Mouse (Mus musculus): ENCODE results near the gene Rpp14.

Rpp14 gene

DNA sequence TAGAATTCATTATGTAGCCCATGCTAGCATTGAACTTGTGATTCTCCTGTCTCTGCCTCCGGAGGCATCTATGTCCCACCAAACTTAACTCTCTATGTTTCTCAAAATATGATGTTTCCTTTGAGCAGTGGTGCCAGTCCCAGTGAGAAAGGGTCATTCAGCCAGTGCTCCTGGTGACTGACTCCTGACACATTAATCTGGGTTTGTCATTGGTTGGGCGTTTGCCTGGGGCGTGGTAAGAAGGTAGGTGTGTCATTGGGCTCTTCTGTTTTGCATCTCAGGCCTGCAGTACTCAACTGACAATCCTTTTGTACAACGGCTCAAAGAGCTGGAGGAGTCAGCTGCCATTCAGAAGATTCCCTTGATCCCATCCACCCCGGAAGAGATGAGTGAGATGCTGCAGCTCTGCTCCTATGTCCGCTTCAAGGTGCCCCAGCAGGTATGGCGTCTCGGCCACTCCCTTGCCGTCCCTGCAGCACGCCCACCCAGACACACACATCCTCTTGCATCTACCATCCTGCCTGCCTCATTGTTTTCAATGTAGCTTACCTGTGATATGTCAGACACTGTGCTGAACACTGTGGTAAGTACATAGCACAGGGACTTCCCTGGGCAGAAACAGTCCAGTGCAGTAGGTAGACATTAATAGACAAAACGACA is 34.9 kb upstream of the Rpp14 start:
- no peak for DNase-seq (ENCODE audit: low read depth, low spot score)
- no peaks in the 10 kb centered on the region for H3K27me3 ChIP-seq (ENCODE audit: control insufficient read depth, insufficient read depth, low read length, poor library complexity, severe bottlenecking)
- H3K36me3 ChIP-seq (ENCODE audit: control insufficient read depth, insufficient read depth, low read length, poor library complexity, severe bottlenecking), result no peaks in the 10 kb centered on the region; the same call in 1 of the 2 replicates

DNA sequence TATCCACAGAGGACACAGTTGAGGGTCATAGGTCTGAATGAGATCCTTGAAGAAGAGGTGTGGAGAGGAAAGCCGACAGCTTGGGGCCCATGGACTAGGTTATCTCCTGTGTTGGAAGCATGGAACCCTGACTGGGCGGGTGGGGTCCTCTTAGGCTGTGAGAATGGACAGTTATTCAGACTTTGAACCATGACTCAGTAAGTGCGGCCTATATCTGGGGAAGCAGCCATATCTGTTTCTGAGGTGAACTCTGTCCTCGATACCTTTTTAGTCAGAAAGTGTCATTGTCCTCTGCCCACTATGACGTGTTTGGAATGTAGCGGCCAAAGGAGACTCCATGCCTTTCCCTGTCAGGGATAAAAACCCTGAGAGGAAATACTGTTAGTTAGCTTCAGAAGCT is 33.3 kb upstream of the Rpp14 start:
- H3K36me3 ChIP-seq (ENCODE audit: control insufficient read depth, insufficient read depth, low read length, poor library complexity, severe bottlenecking), result no peaks in the 10 kb centered on the region; the same call in 1 of the 2 replicates
- no peaks in the 10 kb centered on the region for H3K27me3 ChIP-seq (ENCODE audit: control insufficient read depth, insufficient read depth, low read length, poor library complexity, severe bottlenecking)
- no peak for DNase-seq (ENCODE audit: low read depth, low spot score)

DNA sequence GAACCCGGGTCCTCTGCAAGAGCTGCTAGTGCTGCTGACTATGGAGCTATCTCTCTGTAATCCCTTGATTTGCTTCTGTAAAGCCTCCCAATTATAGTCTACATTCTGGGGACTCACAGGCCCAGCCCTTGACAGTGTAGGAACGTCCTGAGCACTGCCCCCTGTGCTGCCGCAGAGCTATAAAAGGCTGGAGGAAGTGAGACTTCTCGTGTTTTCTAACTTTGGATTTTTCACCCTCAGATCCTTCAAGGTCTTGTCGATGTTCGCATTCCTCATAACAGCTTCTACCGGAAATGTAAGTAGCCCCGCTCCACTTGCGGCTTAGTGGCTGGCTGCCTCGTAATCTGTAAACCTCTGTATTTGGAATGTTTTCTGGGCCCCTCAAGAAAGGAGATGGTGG is 30.8 kb upstream of the Rpp14 start:
- Histone ChIP-seq H3K36me3 (ENCODE audit: control insufficient read depth, insufficient read depth, low read length, poor library complexity, severe bottlenecking) (no peaks in the 10 kb centered on the region), H3K27me3 (ENCODE audit: control insufficient read depth, insufficient read depth, low read length, poor library complexity, severe bottlenecking) (no peaks in the 10 kb centered on the region)
- peak; percentile 7 for DNase-seq (ENCODE audit: low read depth, low spot score)

DNA sequence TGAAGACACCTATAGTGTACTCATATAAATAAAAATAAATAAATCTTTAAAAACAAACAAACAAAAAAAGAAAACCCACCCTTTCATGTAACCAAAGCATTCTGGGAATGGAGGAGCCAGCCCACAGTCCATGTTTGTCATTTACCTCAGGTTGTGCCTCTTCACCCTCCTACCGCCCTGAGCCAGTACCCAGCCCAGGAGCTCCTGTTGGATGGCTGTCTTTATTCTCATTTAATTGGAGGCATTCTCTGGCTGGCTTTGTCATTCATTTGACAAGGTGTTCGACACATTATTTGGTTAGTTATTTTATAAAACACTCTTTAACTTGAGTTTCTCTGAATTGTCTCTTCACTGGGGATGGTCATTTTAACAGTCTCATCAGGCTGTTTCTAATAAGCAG is 28.3 kb upstream of the Rpp14 start:
- DNase-seq (ENCODE audit: low read depth, low spot score), result no peak
- no peaks in the 10 kb centered on the region for H3K36me3 ChIP-seq (ENCODE audit: control insufficient read depth, insufficient read depth, low read length, poor library complexity, severe bottlenecking)

DNA sequence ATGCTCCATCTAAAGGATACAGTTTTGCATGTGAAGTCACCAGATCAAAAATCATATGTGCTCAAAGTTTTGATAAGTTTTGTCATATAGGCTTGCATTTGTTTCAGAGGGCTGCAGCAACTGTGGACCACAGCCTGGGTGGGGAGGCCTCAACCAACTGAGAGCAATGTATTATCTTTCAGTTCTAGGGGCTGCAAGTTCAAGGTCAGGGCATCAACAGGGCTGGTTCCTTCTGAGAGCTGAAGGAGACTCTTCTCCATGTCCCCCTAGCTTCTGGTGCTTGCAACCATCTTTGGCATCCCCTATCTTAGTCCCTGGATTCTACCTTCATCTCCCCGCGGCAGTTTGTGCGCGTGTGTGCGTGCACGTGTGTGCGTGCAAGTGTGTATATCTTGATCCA is 27.5 kb upstream of the Rpp14 start:
- no peaks in the 10 kb centered on the region for H3K36me3 ChIP-seq (ENCODE audit: control insufficient read depth, insufficient read depth, low read length, poor library complexity, severe bottlenecking)
- no peaks in the 10 kb centered on the region for H3K27me3 ChIP-seq (ENCODE audit: control insufficient read depth, insufficient read depth, low read length, poor library complexity, severe bottlenecking)
- DNase-seq (ENCODE audit: low read depth, low spot score), result no peak

More for the DNA sequence above, 28.3 kb upstream of the Rpp14 start:
- no peaks in the 10 kb centered on the region for H3K27me3 ChIP-seq (ENCODE audit: control insufficient read depth, insufficient read depth, low read length, poor library complexity, severe bottlenecking)

DNA sequence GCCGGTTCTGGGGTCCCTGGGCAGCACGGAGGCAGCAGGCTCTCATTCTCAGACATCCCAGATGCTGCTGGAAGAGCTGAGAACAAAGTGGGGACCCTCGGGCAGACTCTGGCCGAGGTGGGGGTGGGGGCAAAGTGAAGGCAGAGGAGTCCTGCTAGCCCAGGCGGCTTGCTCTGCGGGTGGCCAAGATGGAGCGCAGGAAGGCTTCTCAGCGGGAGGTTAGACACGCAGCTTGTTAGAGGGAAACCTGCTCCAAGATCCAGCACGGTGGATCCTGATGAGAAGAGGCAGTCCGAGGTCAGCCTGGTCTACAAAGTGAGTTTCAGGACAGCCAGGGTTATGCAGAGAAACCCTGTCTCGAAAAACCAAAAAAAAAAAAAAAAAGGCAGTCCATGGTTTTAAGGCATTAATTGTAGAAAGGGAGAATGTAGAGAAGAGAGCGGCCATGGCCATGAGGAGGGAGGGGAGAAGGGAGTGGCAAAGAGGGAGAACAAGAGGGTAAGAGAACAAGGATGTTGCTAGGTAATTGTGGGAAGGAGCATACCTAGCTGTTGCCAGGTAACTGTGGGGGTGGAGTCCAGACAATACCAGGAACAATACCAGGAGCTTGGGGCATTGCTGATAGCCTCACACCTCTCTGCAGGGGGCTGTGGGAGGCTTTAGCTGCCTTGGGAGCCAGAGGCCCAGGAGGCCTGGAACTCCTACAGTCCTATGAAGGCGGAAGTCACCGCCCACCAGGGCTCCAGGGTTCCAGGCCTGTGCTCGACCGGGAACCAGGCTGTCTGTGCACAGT is 25.7 kb upstream of the Rpp14 start:
- no peak for DNase-seq (ENCODE audit: low read depth, low spot score)
- Histone ChIP-seq H3K36me3 (ENCODE audit: control insufficient read depth, insufficient read depth, low read length, poor library complexity, severe bottlenecking) (no peaks in the 10 kb centered on the region), H3K27me3 (ENCODE audit: control insufficient read depth, insufficient read depth, low read length, poor library complexity, severe bottlenecking) (no peaks in the 10 kb centered on the region)

DNA sequence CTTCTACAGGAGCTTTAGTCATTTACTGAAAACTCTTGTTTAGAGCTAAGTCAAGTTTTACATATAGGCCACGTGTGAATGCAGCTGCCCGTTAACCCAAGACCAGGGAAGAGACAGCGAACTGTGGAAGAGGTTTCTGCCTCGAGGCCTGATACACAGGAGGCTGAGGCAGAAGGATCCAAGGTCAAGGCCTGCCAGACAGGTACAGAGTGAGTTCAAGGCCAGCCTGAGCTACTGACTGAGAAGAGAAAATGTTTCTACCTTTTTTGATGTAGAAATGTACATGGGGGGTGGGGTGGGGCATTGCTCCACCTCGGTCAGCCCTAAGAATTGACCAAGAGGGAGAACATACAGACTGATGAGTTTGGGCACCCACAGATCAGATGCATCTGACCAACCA is 24.1 kb upstream of the Rpp14 start:
- no peaks in the 10 kb centered on the region for H3K27me3 ChIP-seq (ENCODE audit: control insufficient read depth, insufficient read depth, low read length, poor library complexity, severe bottlenecking)
- H3K36me3 ChIP-seq (ENCODE audit: control insufficient read depth, insufficient read depth, low read length, poor library complexity, severe bottlenecking), result no peaks in the 10 kb centered on the region
- no peak for DNase-seq (ENCODE audit: low read depth, low spot score)

DNA sequence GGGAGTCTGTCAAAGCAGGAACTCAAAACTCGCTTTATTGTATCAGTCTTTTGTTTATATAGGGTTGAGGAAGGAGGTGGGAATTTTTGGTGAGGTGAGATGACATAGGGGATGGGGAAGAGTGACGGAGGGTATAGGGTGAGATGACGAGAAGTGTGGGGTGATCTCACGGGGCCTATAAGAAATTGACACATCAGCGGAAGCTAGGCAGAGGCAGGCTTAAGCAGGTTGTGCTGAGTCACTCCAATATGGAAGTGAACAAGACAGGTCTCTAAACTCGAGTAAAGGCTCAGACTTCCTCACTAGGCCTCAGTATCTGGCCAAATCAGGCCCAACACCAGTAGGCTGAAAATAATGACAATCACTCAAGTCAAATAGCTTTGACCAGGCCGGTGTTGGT is 20.2 kb upstream of the Rpp14 start:
- H3K27me3 ChIP-seq (ENCODE audit: control insufficient read depth, insufficient read depth, low read length, poor library complexity, severe bottlenecking), result no peaks in the 10 kb centered on the region

DNA sequence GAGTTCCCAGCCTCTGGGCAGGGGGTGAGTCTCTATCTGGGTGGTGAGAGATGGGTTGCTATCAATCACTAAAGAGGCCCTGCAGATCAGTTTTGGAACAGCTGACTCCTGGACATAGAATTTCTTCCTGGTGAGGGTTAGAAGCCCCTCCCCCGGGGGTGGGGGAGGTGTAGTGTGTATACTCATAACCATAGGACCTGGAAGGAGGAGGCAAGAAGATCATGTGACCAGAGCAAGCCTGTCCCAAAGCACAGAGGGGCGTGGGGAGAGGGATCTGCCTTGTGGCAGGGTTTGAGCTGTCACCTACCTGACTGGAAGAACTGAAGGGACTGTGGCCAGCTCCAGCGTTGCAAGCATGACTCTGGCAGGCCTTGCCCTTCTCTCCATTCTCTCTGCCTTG is 18.1 kb upstream of the Rpp14 start:
- H3K27me3 ChIP-seq (ENCODE audit: control insufficient read depth, insufficient read depth, low read length, poor library complexity, severe bottlenecking), result no peaks in the 10 kb centered on the region
- DNase-seq (ENCODE audit: low read depth, low spot score), result no peak

More for the DNA sequence above, 20.2 kb upstream of the Rpp14 start:
- H3K36me3 ChIP-seq (ENCODE audit: control insufficient read depth, insufficient read depth, low read length, poor library complexity, severe bottlenecking), result no peaks in the 10 kb centered on the region
- DNase-seq (ENCODE audit: low read depth, low spot score), result no peak

DNA sequence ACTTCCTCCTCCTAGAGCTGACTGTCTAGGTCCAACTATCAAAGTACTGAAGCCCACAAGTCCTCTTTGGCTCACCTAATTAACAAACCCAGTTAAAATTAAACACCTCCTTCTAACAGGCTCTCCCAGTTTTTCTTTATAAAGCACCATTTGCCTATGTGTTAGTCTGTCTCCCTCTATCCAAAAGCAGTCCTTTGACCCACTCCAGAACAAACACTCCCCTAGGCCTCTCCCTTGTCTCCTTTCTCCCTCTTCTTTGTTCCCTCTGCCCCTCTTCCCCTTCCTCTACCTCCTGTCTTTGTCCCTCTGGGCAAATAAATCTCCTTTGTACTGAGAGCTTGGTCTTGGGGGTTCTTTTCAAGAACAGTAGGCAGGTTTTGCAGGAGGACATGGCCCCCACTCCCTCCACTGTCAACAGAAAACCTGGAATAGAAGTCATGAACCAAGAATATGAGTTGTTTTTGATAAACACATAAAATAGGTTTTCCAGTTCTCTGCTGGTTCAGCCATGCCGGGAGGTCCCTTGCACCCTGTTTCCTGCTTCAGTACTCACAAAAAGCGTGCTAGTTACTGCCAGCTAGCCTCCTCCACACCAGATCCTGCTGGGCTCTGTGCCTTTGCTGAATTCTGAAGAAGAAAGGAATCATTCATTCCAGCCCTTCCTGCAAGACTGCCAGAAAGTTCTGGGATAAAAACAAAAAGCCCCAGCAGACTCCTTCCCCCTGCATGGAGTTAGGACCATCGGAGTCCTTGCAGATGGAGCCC is 17.4 kb upstream of the Rpp14 start:
- Histone ChIP-seq H3K27me3 (ENCODE audit: control insufficient read depth, insufficient read depth, low read length, poor library complexity, severe bottlenecking) (no peaks in the 10 kb centered on the region), H3K36me3 (ENCODE audit: control insufficient read depth, insufficient read depth, low read length, poor library complexity, severe bottlenecking) (no peaks in the 10 kb centered on the region)
- no peak for DNase-seq (ENCODE audit: low read depth, low spot score)

More for the DNA sequence above, 18.1 kb upstream of the Rpp14 start:
- H3K36me3 ChIP-seq (ENCODE audit: control insufficient read depth, insufficient read depth, low read length, poor library complexity, severe bottlenecking), result no peaks in the 10 kb centered on the region

DNA sequence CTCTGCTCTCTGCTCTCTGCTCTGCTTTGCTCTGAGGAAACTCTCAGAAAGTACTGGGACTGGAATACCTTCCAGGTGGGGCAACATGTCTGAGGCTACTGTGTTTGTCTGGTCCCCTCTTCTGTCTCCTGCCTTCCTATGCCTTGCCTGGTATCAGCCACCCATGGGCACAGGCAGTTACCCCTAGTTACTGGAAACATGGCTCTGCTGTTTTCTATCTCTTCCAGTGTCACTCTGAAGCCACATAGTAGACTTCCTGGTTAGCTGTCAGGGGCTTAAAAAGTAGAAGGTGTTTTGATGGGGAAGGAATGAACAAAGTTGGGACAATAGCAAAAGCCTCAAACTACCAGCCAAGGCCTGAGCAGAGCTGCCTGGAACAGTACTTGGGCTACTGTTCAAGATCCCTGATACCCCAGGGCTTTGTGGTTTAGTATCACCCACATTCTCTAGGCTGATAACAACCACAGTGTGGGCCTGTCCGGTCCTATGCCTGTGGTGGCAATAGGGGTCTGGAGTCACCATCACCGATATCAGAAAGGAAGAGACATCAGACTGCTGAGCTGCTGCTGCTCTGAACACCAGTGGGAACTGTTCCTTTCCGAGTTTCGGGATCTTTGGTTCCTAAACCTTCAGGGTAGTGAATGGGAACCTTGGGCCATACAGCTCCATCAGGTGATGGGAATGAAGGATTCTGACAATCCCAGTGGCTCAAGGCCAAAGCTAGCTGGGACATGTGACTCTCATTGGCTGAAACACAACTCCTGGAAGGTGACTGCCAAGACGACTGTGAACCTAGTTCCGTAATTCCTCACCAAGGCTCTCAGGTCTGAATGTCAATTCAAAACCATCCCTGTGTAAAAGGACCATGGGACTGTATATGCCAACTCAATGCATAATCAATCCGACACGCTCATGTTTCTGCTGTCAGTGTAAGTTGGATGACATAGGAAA is 16.1 kb upstream of the Rpp14 start:
- Histone ChIP-seq H3K27me3 (ENCODE audit: control insufficient read depth, insufficient read depth, low read length, poor library complexity, severe bottlenecking) (no peaks in the 10 kb centered on the region), H3K36me3 (ENCODE audit: control insufficient read depth, insufficient read depth, low read length, poor library complexity, severe bottlenecking) (no peaks in the 10 kb centered on the region)
- no peak for DNase-seq (ENCODE audit: low read depth, low spot score)

DNA sequence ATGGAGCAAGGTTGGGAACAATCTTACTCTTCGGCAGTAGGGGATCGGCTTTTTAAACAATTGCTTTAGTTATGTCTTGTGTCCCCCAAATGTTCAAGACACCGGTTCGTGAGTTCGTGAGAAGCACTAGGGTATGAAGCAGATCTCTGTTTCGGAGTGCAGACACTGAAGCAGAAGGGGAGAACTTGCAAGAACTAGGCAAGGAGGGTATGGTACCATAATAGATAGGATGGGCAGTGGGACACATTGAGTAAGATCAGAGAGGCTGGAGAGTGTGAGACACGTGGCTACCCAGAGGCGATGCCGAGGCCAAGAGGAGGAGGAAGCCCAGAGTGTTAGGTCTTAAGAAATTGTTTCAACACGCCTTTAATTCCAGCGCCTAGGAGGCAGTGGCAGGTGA is 551 bp downstream of the Rpp14 start:
- DNase-seq (ENCODE audit: low read depth, low spot score), result no peak
- no peaks in the 10 kb centered on the region for H3K27me3 ChIP-seq (ENCODE audit: control insufficient read depth, insufficient read depth, low read length, poor library complexity, severe bottlenecking)
- no peaks in the 10 kb centered on the region for H3K36me3 ChIP-seq (ENCODE audit: control insufficient read depth, insufficient read depth, low read length, poor library complexity, severe bottlenecking)

DNA sequence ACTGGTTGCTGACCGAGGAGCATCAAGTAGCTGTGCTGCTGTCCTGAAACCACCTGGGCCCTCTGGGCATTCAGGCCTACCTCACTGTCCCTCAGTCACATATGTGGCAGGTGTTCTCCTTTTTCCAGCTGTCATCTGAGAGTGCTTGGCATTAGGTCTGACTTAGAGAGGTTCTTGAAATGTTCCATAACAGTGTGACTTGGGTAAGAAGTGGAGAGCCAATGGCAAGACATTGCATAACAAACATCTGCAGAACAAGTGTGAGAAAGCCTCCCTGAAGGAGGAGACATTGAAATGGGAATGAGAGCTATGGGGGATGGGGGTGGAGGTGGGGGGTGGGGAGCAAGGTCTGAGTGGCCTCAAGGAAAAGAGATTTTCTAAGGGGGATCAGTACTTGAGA is 2.8 kb downstream of the Rpp14 start:
- no peaks in the 10 kb centered on the region for H3K27me3 ChIP-seq (ENCODE audit: control insufficient read depth, insufficient read depth, low read length, poor library complexity, severe bottlenecking)
- no peak for DNase-seq (ENCODE audit: low read depth, low spot score)
- H3K36me3 ChIP-seq (ENCODE audit: control insufficient read depth, insufficient read depth, low read length, poor library complexity, severe bottlenecking), result peaks cover 3% of the 10 kb centered on the region; the same call in 1 of the 2 replicates

DNA sequence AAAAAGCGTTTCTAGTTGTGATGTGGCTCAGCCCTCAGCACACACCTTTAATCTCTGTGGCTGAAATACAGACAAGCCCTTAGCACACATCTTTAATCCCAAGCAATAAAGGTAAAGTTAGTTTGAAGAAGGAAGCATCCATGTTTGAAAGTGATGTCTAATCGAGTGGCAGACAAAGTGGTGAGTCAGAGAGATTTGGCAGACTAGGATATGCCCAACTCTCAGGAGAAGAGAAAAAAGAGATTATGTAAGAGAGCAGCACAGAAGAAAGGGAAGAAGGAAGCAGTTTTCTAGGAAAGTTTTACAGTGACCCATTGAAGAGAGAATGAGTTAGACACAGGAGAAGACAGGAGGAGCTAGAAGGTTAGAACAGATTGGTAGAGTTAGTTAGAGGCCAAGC is 8.8 kb downstream of the Rpp14 start:
- Histone ChIP-seq H3K27me3 (ENCODE audit: control insufficient read depth, insufficient read depth, low read length, poor library complexity, severe bottlenecking) (no peaks in the 10 kb centered on the region; the same call in 1 of the 2 replicates), H3K36me3 (ENCODE audit: control insufficient read depth, insufficient read depth, low read length, poor library complexity, severe bottlenecking) (peaks cover 5% of the 10 kb centered on the region; the same call in 1 of the 2 replicates)
- DNase-seq (ENCODE audit: low read depth, low spot score), result no peak

Measured in splenic B cell, adult 2 months (primary cell).